Mouse (Mus musculus) MEL (cell line): ENCODE measurements around the gene Trank1. TPM values are rescaled to one million over a fixed set of nuclear protein-coding genes. Genes with fewer than 3 reads are reported as not detected.

Source experiments
- DNase-seq: peaks from one replicate; pipeline ENCODE4 v3.0.0; 2011; ENCODE audit warnings: low read depth, low spot score
- H3K27ac ChIP-seq: 2 replicates; pipeline ENCODE4 v1.5.1; 2012; ENCODE audit warnings: low read depth, mild to moderate bottlenecking, control low read depth, low read length, moderate library complexity; ENCODE audit not compliant: control insufficient read depth
- H3K27me3 ChIP-seq, 2 experiments: fragments of 150-350 bp in 1 of 2; sonication (generic) in 1 of 2; 2 replicates each; pipeline ENCODE4 v1.6.1; 2012; ENCODE audit warnings: low read length in 2 of 2, mild to moderate bottlenecking in 2 of 2, improper control_type of control experiment in 1 of 2, moderate library complexity in 1 of 2; ENCODE audit not compliant: insufficient read depth in 2 of 2, control insufficient read depth in 1 of 2
- H3K36me3 ChIP-seq, 2 experiments: 2 replicates each; pipeline ENCODE4 v1.6.1; 2012 to 2014; ENCODE audit warnings: low read length in 2 of 2, improper control_type of control experiment in 1 of 2, inconsistent platforms in 1 of 2, mild to moderate bottlenecking in 1 of 2; ENCODE audit not compliant: insufficient read depth in 2 of 2, control insufficient read depth in 1 of 2
- H3K4me1 ChIP-seq, 2 experiments: fragments of 150-350 bp in 1 of 2; sonication (generic) in 1 of 2; 2 replicates each; pipeline ENCODE4 v1.6.1; 2012; ENCODE audit warnings: low read length in 2 of 2, improper control_type of control experiment in 1 of 2, mild to moderate bottlenecking in 1 of 2; ENCODE audit not compliant: insufficient read depth in 2 of 2, control insufficient read depth in 1 of 2
- H3K4me3 ChIP-seq, 2 experiments: fragments of 150-350 bp in 1 of 2; sonication (generic) in 1 of 2; 2 replicates each; pipeline ENCODE4 v1.5.1; 2012; ENCODE audit warnings: low read depth in 2 of 2, low read length in 2 of 2, mild to moderate bottlenecking in 2 of 2, moderate library complexity in 2 of 2, control low read depth in 1 of 2, improper control_type of control experiment in 1 of 2; ENCODE audit not compliant: control insufficient read depth in 1 of 2, insufficient read depth in 1 of 2
- H3K79me2 ChIP-seq: 2 replicates; pipeline ENCODE4 v1.6.1; 2012; ENCODE audit warnings: mild to moderate bottlenecking, low read length, moderate library complexity; ENCODE audit not compliant: control insufficient read depth, poor library complexity, insufficient read depth
- H3K9ac ChIP-seq: 2 replicates; pipeline ENCODE4 v1.6.1; 2012; ENCODE audit warnings: low read depth, mild to moderate bottlenecking, control low read depth, low read length, moderate library complexity; ENCODE audit not compliant: control insufficient read depth, poor library complexity, severe bottlenecking
- H3K9me3 ChIP-seq: fragments of 150-350 bp; sonication (generic); replicated peaks from 2 replicates; pipeline ENCODE4 v1.6.1; 2012; ENCODE audit warnings: mild to moderate bottlenecking, low read length, improper control_type of control experiment, moderate library complexity; ENCODE audit not compliant: insufficient read depth
- BHLHE40 ChIP-seq: IDR thresholded peaks from 2 replicates; pipeline ENCODE4 v1.6.1; 2012; ENCODE audit warnings: low read depth, mild to moderate bottlenecking, inconsistent platforms, low read length, improper control_type of control experiment, borderline replicate concordance
- CHD1 ChIP-seq: IDR thresholded peaks from 2 replicates; pipeline ENCODE4 v1.6.1; 2012; ENCODE audit warnings: low read depth, mild to moderate bottlenecking, inconsistent platforms, low read length, improper control_type of control experiment
- CHD2 ChIP-seq: IDR thresholded peaks from 2 replicates; pipeline ENCODE4 v1.6.1; 2011; ENCODE audit warnings: low read length, improper control_type of control experiment
- CTCF ChIP-seq, 3 experiments: IDR thresholded peaks in 2 of 3; conservative IDR thresholded peaks in 1 of 3; 2 replicates each; pipeline ENCODE4 v1.5.1; 2011 to 2012; ENCODE audit warnings: low read length in 3 of 3, low read depth in 2 of 3, mild to moderate bottlenecking in 2 of 3, improper control_type of control experiment in 1 of 3, inconsistent platforms in 1 of 3, mixed read lengths in 1 of 3, moderate library complexity in 1 of 3; ENCODE audit not compliant: control insufficient read depth in 1 of 3, insufficient read depth in 1 of 3, poor library complexity in 1 of 3, severe bottlenecking in 1 of 3
- E2F4 ChIP-seq: IDR thresholded peaks from 2 replicates; pipeline ENCODE4 v1.6.1; 2011; ENCODE audit warnings: low read depth, low read length, improper control_type of control experiment, borderline replicate concordance
- GATA1 ChIP-seq: IDR thresholded peaks from 2 replicates; pipeline ENCODE4 v1.6.1; 2011; ENCODE audit warnings: low read depth, low read length, improper control_type of control experiment
- JUND ChIP-seq: IDR thresholded peaks from 2 replicates; pipeline ENCODE4 v1.6.1; 2011; ENCODE audit warnings: low read depth, mild to moderate bottlenecking, improper control_type of control experiment, low read length
- KAT2A ChIP-seq: conservative IDR thresholded peaks from 2 replicates; pipeline ENCODE4 v1.6.1; 2012; ENCODE audit warnings: low read depth, low read length, improper control_type of control experiment, inconsistent platforms
- MAFK ChIP-seq: IDR thresholded peaks from 2 replicates; pipeline ENCODE4 v1.6.1; 2011; ENCODE audit warnings: low read depth, mild to moderate bottlenecking, low read length, improper control_type of control experiment, borderline replicate concordance
- MAX ChIP-seq: IDR thresholded peaks from 2 replicates; pipeline ENCODE4 v1.6.1; 2011; ENCODE audit warnings: low read length, improper control_type of control experiment
- MAZ ChIP-seq: IDR thresholded peaks from 2 replicates; pipeline ENCODE4 v1.6.1; 2012; ENCODE audit warnings: low read depth, mild to moderate bottlenecking, inconsistent platforms, low read length, improper control_type of control experiment
- MXI1 ChIP-seq: IDR thresholded peaks from 2 replicates; pipeline ENCODE4 v1.6.1; 2011; ENCODE audit warnings: mild to moderate bottlenecking, low read depth, low read length, improper control_type of control experiment
- MYB ChIP-seq: IDR thresholded peaks from 2 replicates; pipeline ENCODE4 v1.6.1; 2011; ENCODE audit warnings: mild to moderate bottlenecking, low read depth, low read length, improper control_type of control experiment
- NRF1 ChIP-seq: IDR thresholded peaks from 2 replicates; pipeline ENCODE4 v1.6.1; 2014; ENCODE audit warnings: low read depth, mild to moderate bottlenecking, inconsistent platforms, low read length, improper control_type of control experiment, moderate library complexity; ENCODE audit not compliant: poor library complexity, insufficient read depth, severe bottlenecking
- POLR2A ChIP-seq, 2 experiments: IDR thresholded peaks; 2 replicates each; pipeline ENCODE4 v1.6.1; 2011 to 2012; ENCODE audit warnings: low read length in 2 of 2, mild to moderate bottlenecking in 2 of 2, control low read depth in 1 of 2, improper control_type of control experiment in 1 of 2, low read depth in 1 of 2, moderate library complexity in 1 of 2; ENCODE audit not compliant: control insufficient read depth in 1 of 2, insufficient read depth in 1 of 2, poor library complexity in 1 of 2
- POLR2AphosphoS2 ChIP-seq: IDR thresholded peaks from 2 replicates; pipeline ENCODE4 v1.6.1; 2011; ENCODE audit warnings: low read length, improper control_type of control experiment
- POLR2AphosphoS5 ChIP-seq: IDR thresholded peaks from 2 replicates; pipeline ENCODE4 v1.6.1; 2012; ENCODE audit warnings: low read depth, borderline replicate concordance, mild to moderate bottlenecking, inconsistent platforms, low read length, moderate library complexity, mixed read lengths
- RCOR1 ChIP-seq: IDR thresholded peaks from 2 replicates; pipeline ENCODE4 v1.6.1; 2012; ENCODE audit warnings: low read depth, mild to moderate bottlenecking, inconsistent platforms, low read length, improper control_type of control experiment
- TCF12 ChIP-seq: IDR thresholded peaks from 2 replicates; pipeline ENCODE4 v1.6.1; 2014; ENCODE audit warnings: low read depth, mild to moderate bottlenecking, inconsistent platforms, low read length, improper control_type of control experiment, moderate library complexity
- UBTF ChIP-seq: IDR thresholded peaks from 2 replicates; pipeline ENCODE4 v1.6.1; 2012; ENCODE audit warnings: low read depth, mild to moderate bottlenecking, inconsistent platforms, low read length, improper control_type of control experiment, moderate library complexity, borderline replicate concordance; ENCODE audit not compliant: insufficient read depth
- USF2 ChIP-seq, 2 experiments: IDR thresholded peaks; 2 replicates each; pipeline ENCODE4 v1.6.1; 2011 to 2012; ENCODE audit warnings: improper control_type of control experiment in 2 of 2, low read length in 2 of 2, borderline replicate concordance in 1 of 2, inconsistent platforms in 1 of 2, low read depth in 1 of 2, mild to moderate bottlenecking in 1 of 2; ENCODE audit not compliant: insufficient read depth in 1 of 2
- ZKSCAN1 ChIP-seq: IDR thresholded peaks from 2 replicates; pipeline ENCODE4 v1.6.1; 2012; ENCODE audit warnings: low read depth, mild to moderate bottlenecking, inconsistent platforms, low read length, improper control_type of control experiment, moderate library complexity
- polyA plus RNA-seq, 2 experiments: library from polyadenylated mRNA; stranded (reverse) in 1 of 2; unstranded in 1 of 2; fragments of >175 nt in 1 of 2; fragments of >200 nt in 1 of 2; gene quantifications; 2 replicates each; pipeline versions ENCODE4 v1.2.1 to v1.2.4; 2012; ENCODE audit warnings: low replicate concordance in 2 of 2, low read depth in 1 of 2; ENCODE audit not compliant: insufficient read length in 2 of 2, insufficient read depth in 1 of 2, missing spikeins in 1 of 2
- total RNA-seq: library from RNA; depleted of rRNA; stranded (reverse); fragments of 300-350 nt; gene quantifications from 2 replicates; pipeline ENCODE4 v1.2.3, GENCODE M21; 2012

The Trank1 gene
- total and polyA plus RNA-seq, 3 experiments, result not detected

DNA sequence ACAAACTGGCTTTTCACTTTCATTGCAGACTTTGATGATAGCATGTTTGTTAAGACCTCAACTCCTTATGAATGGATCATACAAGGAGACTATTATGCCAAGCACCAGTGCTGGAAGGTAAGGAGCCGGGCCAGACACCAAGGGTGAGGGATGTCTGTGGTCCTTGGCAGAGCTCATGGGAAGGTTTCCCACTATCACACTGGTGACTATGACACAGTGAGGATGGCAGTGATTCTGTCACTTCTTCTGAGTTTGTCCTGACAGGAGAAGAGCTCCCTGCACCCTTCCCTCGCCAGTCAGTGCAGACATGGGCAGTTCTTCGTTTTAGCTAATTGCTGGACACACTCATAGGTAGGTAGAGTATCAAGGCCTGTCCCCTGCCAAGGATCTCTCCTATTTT, 71.5 kb downstream of the Trank1 start:
- Histone ChIP-seq H3K4me1 (no peaks in the 10 kb centered on the region), H3K4me3 (no peak overlapping the region)

DNA sequence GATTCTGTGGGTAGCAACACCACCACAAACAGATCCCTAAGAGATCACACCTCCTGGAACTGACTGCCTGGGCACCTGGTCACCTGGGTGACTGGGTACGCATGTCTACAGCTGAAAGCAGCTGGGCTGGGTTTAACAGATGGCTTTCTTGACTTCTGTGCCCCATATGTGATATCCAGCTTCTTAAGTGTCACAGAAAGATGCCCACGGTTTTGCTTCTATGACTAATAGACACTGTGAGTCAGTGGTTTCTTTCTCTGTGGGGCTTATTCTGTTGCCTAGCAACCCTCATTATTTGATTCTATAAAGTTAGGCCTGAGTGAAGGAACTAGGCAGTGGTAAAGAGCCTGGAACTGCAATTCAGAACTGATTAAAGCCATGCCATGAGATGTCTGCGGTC, 72.2 kb downstream of the Trank1 start:
- H3K36me3 ChIP-seq, result no peaks in the 10 kb centered on the region
- H3K79me2 ChIP-seq, result no peaks in the 10 kb centered on the region
- H3K9ac ChIP-seq, result no peak overlapping the region
- H3K4me3 ChIP-seq, result no peak overlapping the region
- no peaks in the 10 kb centered on the region for H3K27me3 ChIP-seq
- DNase-seq, result no peak
- no peaks in the 10 kb centered on the region for H3K9me3 ChIP-seq
- no peak overlapping the region for H3K27ac ChIP-seq
- H3K4me1 ChIP-seq, result no peaks in the 10 kb centered on the region
- TF ChIP-seq CHD2, result no peak
- TF ChIP-seq UBTF, result no peak
- TF ChIP-seq NRF1, result no peak
- no peak for TF ChIP-seq POLR2AphosphoS5
- no peak for TF ChIP-seq GATA1
- TF ChIP-seq ZKSCAN1, result no peak
- TF ChIP-seq POLR2AphosphoS2, result no peak
- TF ChIP-seq MXI1, result no peak
- no peak for TF ChIP-seq BHLHE40
- no peak for TF ChIP-seq USF2 (IDR thresholded peaks at IDR 0.05; ENCODE audit: borderline replicate concordance in 1 of 2, insufficient read depth in 1 of 2, low read depth in 1 of 2, low read length in 2 of 2)
- no peak for TF ChIP-seq RCOR1
- TF ChIP-seq CHD1, result no peak
- no peak for TF ChIP-seq E2F4
- no peak for TF ChIP-seq MAZ
- TF ChIP-seq KAT2A, result no peak
- TF ChIP-seq CTCF (IDR thresholded peaks at IDR 0.05 in 2 of 3, conservative IDR thresholded peaks at IDR 0.05 in 1 of 3; ENCODE audit: control insufficient read depth in 1 of 3, insufficient read depth in 1 of 3, low read depth in 2 of 3, low read length in 3 of 3, poor library complexity in 1 of 3, severe bottlenecking in 1 of 3), result no peak
- no peak for TF ChIP-seq MAX
- TF ChIP-seq MAFK, result no peak
- no peak for TF ChIP-seq JUND
- no peak for TF ChIP-seq MYB
- TF ChIP-seq, all 39 proteins: peak for 0

More for the DNA sequence above, 71.5 kb downstream of the Trank1 start:
- DNase-seq, result no peak
- no peak overlapping the region for H3K27ac ChIP-seq
- no peaks in the 10 kb centered on the region for H3K36me3 ChIP-seq
- H3K79me2 ChIP-seq, result no peaks in the 10 kb centered on the region
- H3K9ac ChIP-seq, result no peak overlapping the region
- no peak for TF ChIP-seq MYB
- TF ChIP-seq POLR2A (IDR thresholded peaks at IDR 0.05; ENCODE audit: control insufficient read depth in 1 of 2, insufficient read depth in 1 of 2, low read depth in 1 of 2, low read length in 2 of 2, poor library complexity in 1 of 2), result no peak
- TF ChIP-seq TCF12, result no peak
- TF ChIP-seq E2F4, result no peak
- H3K9me3 ChIP-seq, result no peaks in the 10 kb centered on the region
- no peaks in the 10 kb centered on the region for H3K27me3 ChIP-seq
